In the genomic region with DNA sequence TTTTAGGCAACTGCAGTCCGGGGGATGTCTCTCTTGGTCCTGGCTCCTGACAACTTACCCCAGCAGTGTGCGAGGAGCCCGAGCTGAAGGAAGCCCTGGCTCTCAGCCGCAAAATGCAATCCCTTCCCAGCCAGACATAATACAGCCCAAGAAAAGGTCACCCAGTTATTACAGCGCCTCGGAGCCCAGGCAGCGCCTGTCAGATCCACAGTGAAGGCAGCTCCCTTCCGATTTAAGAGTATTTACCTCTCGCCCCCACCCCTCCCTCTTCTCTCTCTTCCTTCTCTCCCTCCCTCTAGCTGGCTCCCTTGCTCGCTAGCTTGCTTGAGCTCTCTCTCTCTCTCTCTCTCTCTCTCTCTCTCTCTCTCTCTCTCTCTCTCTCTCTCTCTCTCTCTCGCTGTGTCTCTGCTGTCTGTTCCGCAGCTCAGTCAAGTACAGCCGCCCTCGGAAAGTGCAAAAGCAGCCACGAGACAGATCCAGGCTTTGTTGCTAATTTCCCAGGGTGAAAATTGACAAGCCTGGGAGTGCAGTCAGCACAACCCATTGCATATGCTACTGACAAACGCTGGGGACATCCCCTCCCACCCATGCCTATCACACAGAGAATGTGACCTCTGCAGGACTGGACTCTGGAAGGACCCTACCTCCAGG, we compare ENCODE assay signal across 7 mouse cellular contexts.
DNase-seq lines count a peak whose midpoint lies in the region; ATAC-seq and TF ChIP-seq lines count a peak whose summit lies in the region.

No protein-coding gene starts in this region.

- WGBS in lung, embryonic 16.5 days, result under 1% methylated on average over 16 of the region's 16 CpGs
- WGBS in forebrain, embryonic 15.5 days, result 0% methylated on average over 16 of the region's 16 CpGs
- WGBS in intestine, postnatal 0 days, result 2% methylated on average over 16 of the region's 16 CpGs
- 2% methylated on average over 16 of the region's 16 CpGs for WGBS in liver, postnatal 0 days (ENCODE audit: insufficient replicate concordance)
- 1% methylated on average over 16 of the region's 16 CpGs for WGBS in stomach, embryonic 14.5 days

- peak; percentile 68; the same call in 1 of the 2 replicates for ATAC-seq in lung, embryonic 16.5 days (ENCODE audit: low read depth)
- ATAC-seq in forebrain, embryonic 15.5 days (replicated peaks), result peak; percentile 9
- ATAC-seq in intestine, postnatal 0 days, result peak; percentile 22; the same call in 1 of the 2 replicates
- no peak for ATAC-seq in liver, postnatal 0 days
- ATAC-seq in stomach, embryonic 14.5 days (ENCODE audit: insufficient number of reproducible peaks, insufficient read depth, low FRiP score, low read depth), result peak; percentile 38

- H3K4me2 ChIP-seq in lung, embryonic 16.5 days (ENCODE audit: low read depth, low read length), result peak overlapping the region; percentile 57
- H3K4me2 ChIP-seq in forebrain, embryonic 15.5 days (replicated peaks), result peak overlapping the region; percentile 72
- peak overlapping the region; percentile 69 for H3K4me2 ChIP-seq in intestine, postnatal 0 days (replicated peaks; ENCODE audit: low read depth)
- H3K4me2 ChIP-seq in liver, postnatal 0 days (ENCODE audit: low read depth, low read length), result peak overlapping the region; percentile 58
- peak overlapping the region; percentile 61 for H3K4me2 ChIP-seq in stomach, embryonic 14.5 days (replicated peaks; ENCODE audit: low read depth, low read length)

- H3K4me1 ChIP-seq in lung, embryonic 16.5 days (replicated peaks; ENCODE audit: control insufficient read depth, insufficient read depth, low read length), result peaks cover 20% of the 10 kb centered on the region
- peaks cover 78% of the 10 kb centered on the region for H3K4me1 ChIP-seq in forebrain, embryonic 15.5 days
- H3K4me1 ChIP-seq in intestine, postnatal 0 days (replicated peaks; ENCODE audit: control insufficient read depth, insufficient read depth, low read length), result no peaks in the 10 kb centered on the region
- no peaks in the 10 kb centered on the region for H3K4me1 ChIP-seq in liver, postnatal 0 days (ENCODE audit: insufficient read depth)
- H3K4me1 ChIP-seq in stomach, embryonic 14.5 days (ENCODE audit: control insufficient read depth, insufficient read depth, low read length), result no peaks in the 10 kb centered on the region

- H3K27ac ChIP-seq in lung, embryonic 16.5 days (ENCODE audit: low read length), result no peak overlapping the region
- peak overlapping the region; percentile 96 for H3K27ac ChIP-seq in forebrain, embryonic 15.5 days (replicated peaks)
- no peak overlapping the region for H3K27ac ChIP-seq in intestine, postnatal 0 days (ENCODE audit: low read depth, low read length)
- H3K27ac ChIP-seq in liver, postnatal 0 days (ENCODE audit: low read depth), result no peak overlapping the region
- no peak overlapping the region for H3K27ac ChIP-seq in stomach, embryonic 14.5 days (ENCODE audit: low read length)

- H3K9me3 ChIP-seq in lung, embryonic 16.5 days (ENCODE audit: control insufficient read depth, low read length), result no peaks in the 10 kb centered on the region
- H3K9me3 ChIP-seq in forebrain, embryonic 15.5 days, result no peaks in the 10 kb centered on the region
- H3K9me3 ChIP-seq in intestine, postnatal 0 days (ENCODE audit: control insufficient read depth), result no peaks in the 10 kb centered on the region
- no peaks in the 10 kb centered on the region for H3K9me3 ChIP-seq in liver, postnatal 0 days (ENCODE audit: low read length)
- H3K9me3 ChIP-seq in stomach, embryonic 14.5 days (ENCODE audit: control insufficient read depth, low read depth, low read length), result no peaks in the 10 kb centered on the region

- no peaks in the 10 kb centered on the region for H3K36me3 ChIP-seq in lung, embryonic 16.5 days (ENCODE audit: control insufficient read depth, insufficient read depth, low read length)
- H3K36me3 ChIP-seq in forebrain, embryonic 15.5 days, result no peaks in the 10 kb centered on the region
- H3K36me3 ChIP-seq in intestine, postnatal 0 days (ENCODE audit: control insufficient read depth, insufficient read depth), result no peaks in the 10 kb centered on the region
- H3K36me3 ChIP-seq in liver, postnatal 0 days (replicated peaks; ENCODE audit: insufficient read depth, low read length), result no peaks in the 10 kb centered on the region
- no peaks in the 10 kb centered on the region for H3K36me3 ChIP-seq in stomach, embryonic 14.5 days (ENCODE audit: control insufficient read depth, insufficient read depth, low read length)

- TF ChIP-seq EP300 in liver, postnatal 0 days (IDR thresholded peaks at IDR 0.05; ENCODE audit: low read depth), result no peak

- no peak for TF ChIP-seq CTCF in intestine, postnatal 0 days (IDR thresholded peaks at IDR 0.05; ENCODE audit: low read depth)
- no peak for TF ChIP-seq CTCF in liver, postnatal 0 days (IDR thresholded peaks at IDR 0.05; ENCODE audit: low read depth)

- no peak for DNase-seq in lung, postnatal 4 days
- no peak for DNase-seq in liver, postnatal 0 days
- DNase-seq in cerebellum, adult 11 months, result no peak

- peaks cover 8% of the 10 kb centered on the region for H3K27me3 ChIP-seq in lung, embryonic 16.5 days (ENCODE audit: control insufficient read depth, insufficient read depth, low read depth, low read length)
- H3K27me3 ChIP-seq in forebrain, embryonic 15.5 days, result no peaks in the 10 kb centered on the region
- peaks cover 8% of the 10 kb centered on the region; the same call in 1 of the 2 replicates for H3K27me3 ChIP-seq in intestine, postnatal 0 days (replicated peaks; ENCODE audit: control insufficient read depth, insufficient read depth, low read length)
- H3K27me3 ChIP-seq in liver, postnatal 0 days (ENCODE audit: insufficient read depth, low read length), result peaks cover 16% of the 10 kb centered on the region; the same call in 1 of the 2 replicates
- no peaks in the 10 kb centered on the region for H3K27me3 ChIP-seq in stomach, embryonic 14.5 days (ENCODE audit: control insufficient read depth, insufficient read depth, low read length)

- peak overlapping the region; percentile 59 for H3K9ac ChIP-seq in lung, embryonic 16.5 days (ENCODE audit: low read length)
- peak overlapping the region; percentile 69 for H3K9ac ChIP-seq in forebrain, embryonic 15.5 days (replicated peaks)
- no peak overlapping the region for H3K9ac ChIP-seq in intestine, postnatal 0 days (ENCODE audit: low read depth, low read length)
- no peak overlapping the region for H3K9ac ChIP-seq in liver, postnatal 0 days (replicated peaks)
- H3K9ac ChIP-seq in stomach, embryonic 14.5 days (replicated peaks; ENCODE audit: low read depth, low read length), result 0 out of 2 replicates have a peak overlapping the region, but pooled peaks have one; percentile 7

- H3K4me3 ChIP-seq in lung, embryonic 16.5 days (ENCODE audit: low read length), result peak overlapping the region; percentile 41
- peak overlapping the region; percentile 52 for H3K4me3 ChIP-seq in forebrain, embryonic 15.5 days
- peak overlapping the region; percentile 46 for H3K4me3 ChIP-seq in intestine, postnatal 0 days (ENCODE audit: low read depth, low read length)
- peak overlapping the region; percentile 25 for H3K4me3 ChIP-seq in liver, postnatal 0 days (ENCODE audit: low read depth, low read length)
- H3K4me3 ChIP-seq in stomach, embryonic 14.5 days (ENCODE audit: low read depth, low read length), result peak overlapping the region; percentile 39

Comparison
In these comparisons a context has a peak if more than half of its experiments do, and no peak if none do; other contexts are left out.
1. H3K9ac ChIP-seq: peak in lung, embryonic 16.5 days (single experiment), forebrain, embryonic 15.5 days (single experiment) and stomach, embryonic 14.5 days (single experiment); none in intestine, postnatal 0 days (single experiment) and liver, postnatal 0 days (single experiment).
2. Peak in every context shown above with its lines, with median percentiles within 50 percentile points of each other: H3K4me2 ChIP-seq and H3K4me3 ChIP-seq.